Mouse (Mus musculus) heart, postnatal 14 days (tissue): ENCODE data around the gene Itprid1. TPM values are rescaled to one million over a fixed set of nuclear protein-coding genes. Genes with fewer than 3 reads are reported as not detected.

ENCODE experiments used
- DNase-seq, 2 experiments: peaks; one replicate each; pipeline ENCODE4 v3.0.0; 2021 to 2022
- intact Hi-C: fragments of 180-260 bp; cut with DNase I; formaldehyde crosslinking; loops from one replicate; pipeline ENCODE4 v1.15.1; 2025
- long read RNA-seq, 2 experiments: library from polyadenylated mRNA; stranded (forward); transcript quantifications; one replicate each; pipeline ENCODE4 v2.0.0; 2021
- total RNA-seq, 2 experiments: library from RNA; stranded (reverse); gene quantifications; 2 replicates each; pipeline ENCODE4 v1.2.3; 2021

Itprid1 gene
- total RNA-seq, result not detected
- long read RNA-seq, experiment 1, result 0 reads
- long read RNA-seq, experiment 2, result 0 reads

DNA sequence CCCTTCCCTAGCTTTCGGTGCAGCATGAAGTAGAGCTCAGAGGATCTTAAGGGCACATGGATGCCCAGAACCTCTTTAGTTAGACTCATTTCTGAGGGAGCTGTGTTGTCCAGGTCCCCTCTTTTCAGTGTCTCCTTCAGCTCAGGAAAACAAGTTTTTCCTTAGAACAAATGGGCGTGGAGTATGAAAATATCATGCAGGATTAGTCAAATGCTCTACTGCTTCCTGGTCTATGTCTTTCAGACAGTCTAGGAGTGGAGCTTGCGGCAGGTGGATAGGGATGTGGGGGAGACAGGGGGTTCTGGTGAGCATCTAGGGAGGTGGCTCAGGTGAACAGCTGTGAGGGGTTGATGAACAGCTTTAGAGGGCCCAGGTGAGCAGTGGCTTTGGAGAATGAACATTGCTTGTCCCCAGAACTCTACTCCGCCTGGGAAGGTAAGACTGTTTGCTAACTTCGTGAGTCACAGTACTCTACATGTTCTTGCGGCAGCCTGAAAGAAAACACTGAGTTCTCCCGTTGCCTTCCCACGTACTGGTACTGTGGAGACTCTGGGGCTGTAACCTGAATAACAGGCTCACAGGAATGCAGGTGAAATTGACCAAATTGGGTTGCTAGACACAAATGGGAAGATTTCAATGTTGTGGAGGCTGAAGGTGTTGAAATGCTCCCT lies at the start of gene Itprid1:
TSS of gene Itprid1 (plus strand) at position 246 of the 671 bp plus-strand sequence.
- intact Hi-C loops, result no loop called here
- no peak for DNase-seq

DNA sequence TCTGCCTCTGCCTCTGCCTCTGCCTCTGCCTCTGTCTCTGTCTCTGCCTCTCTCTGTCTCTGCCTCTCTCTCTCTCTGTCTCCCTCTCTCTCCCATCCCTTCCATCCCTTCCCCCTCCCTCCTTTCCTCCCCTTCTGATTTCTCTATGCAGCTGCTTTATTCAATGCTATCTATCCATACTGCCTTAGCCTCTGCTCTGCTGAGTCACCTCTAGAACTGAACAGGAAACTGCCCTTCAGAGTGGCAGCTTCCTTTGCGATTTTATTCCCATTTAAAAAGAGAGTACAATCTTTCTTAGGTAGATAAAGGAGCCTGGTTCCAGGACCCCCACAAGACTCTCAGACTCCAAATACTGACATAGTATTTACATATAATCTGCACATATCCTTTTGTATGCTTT lies 47.1 kb upstream of the Itprid1 start:
- intact Hi-C loops, result no loop called here
- no peak for DNase-seq

DNA sequence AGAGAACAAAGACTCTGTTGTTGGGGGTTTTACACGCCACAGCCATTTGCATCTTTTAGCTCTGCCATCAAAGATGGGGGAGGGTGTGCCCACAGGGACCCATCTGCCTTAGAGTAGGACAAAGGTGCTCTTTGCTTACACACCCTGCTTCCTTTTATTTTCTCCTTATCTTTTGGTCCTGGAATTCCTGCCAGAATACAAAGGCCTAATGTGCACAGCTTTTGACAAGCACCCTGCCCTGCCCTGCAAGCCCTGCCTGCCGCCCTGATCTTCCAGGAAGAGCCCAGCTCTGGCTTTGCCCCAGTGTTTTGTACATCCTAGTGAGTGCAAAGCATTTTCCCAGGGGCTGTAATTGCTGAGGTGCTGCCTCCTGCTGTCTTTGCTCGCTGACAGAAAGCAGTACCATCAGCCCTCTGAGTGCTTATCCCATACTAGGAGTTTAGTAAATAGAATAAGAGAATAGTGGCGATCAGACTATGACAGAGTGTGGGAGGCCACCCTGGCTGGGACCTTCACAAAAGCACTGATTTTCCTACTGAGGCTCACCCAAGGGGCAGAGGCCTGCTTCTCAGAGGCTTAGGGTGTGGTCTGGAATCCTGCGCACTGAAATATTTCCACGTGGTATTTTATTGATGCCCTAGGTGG lies 44.7 kb upstream of the Itprid1 start:
- intact Hi-C loops, result no loop called here
- DNase-seq, result no peak

DNA sequence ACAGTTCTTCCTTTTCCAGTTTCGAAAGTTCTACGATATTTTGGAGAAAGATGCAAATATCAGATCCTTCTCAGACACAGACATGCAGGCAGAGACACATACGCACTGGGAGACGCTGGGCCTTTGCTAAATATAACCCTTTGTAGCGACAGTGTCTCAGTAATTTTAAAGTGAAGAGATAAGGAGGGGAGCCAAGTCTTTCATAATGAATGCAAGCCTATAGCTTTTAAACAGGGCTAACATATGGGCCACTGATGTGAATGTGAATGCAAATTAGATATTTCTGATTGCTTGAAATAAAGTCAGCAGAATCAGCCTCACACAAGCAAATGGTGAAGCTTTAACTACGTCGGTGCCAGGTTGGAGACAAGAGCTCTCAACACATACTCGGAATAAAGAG lies 44.2 kb upstream of the Itprid1 start:
- intact Hi-C loops, result no loop called here
- DNase-seq, result no peak

DNA sequence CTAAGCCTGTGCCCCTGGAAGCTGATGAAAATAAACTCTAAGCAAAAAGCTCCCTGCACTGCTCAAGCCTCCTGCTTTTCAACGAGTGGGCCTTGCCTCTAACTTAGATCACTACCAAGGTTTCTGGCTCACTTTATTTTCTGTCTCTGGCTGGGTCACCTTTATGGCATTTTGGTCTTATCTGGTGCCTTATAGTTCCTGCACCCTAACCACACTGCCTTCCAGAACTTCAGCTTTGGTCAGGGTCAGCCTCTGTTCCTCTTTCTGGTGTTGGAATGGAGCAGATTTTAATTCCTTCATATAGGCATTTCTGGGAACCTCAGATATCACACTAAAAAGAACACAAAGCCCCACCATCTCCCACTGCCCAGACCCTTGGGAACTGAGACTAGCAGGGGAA lies 34.0 kb upstream of the Itprid1 start:
- intact Hi-C loops, result no loop called here
- DNase-seq, result no peak

DNA sequence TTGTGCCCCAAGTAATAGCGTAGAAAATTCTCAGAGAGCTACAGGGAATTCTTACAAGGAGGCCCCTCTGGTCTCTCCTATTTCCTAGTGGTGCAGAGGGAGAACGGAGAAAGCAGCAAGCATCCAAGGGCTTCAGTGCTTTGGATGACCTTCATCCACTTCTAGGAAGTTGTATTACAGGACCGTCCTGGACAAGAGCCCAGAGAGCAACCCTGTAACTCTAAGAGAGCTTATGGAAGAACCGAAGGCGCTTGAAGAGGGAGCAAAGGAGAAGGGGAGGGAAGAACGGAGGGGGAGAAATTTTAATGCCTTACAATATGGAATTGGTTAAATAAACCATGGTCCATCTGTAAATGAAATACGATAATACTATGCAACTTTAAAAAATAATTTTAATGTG lies 33.3 kb upstream of the Itprid1 start:
- intact Hi-C loops, result no loop called here
- peak in 1 of 2 experiments; percentile 10 for DNase-seq

DNA sequence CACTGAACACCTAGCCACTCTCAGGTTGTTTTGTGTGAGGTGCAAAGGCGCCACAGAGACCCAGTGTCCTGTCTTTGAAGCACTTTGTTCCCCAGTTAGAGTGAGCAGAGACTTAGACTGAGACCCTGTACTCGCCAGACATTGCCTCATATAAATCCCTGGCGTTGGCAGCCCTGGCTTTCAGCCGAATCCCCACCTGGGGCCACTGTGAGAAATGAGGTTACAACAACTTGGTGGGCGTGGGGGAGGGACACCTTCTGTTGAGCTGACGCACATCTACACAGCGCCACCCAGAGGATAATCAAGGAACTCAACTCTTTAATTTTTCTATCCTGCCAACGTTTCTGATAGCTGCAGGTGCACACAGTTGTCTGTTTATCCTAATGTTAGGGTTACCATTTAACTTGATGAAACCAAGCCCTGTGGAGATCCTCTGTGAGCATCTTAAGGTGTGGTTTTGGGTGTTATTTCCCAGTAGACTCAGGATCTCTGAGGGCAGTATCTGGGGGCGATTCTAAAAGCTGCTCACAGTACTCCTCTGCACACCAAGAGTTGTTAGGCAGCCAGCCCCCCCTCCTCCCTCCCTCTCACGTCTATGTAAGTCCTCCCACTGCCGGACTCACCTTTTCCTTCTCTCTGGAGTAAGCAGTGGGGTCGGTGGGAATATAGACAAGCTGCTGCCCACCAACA lies 32.6 kb upstream of the Itprid1 start:
- peak in 1 of 2 experiments; percentile 5 for DNase-seq
- intact Hi-C loops, result no loop called here

DNA sequence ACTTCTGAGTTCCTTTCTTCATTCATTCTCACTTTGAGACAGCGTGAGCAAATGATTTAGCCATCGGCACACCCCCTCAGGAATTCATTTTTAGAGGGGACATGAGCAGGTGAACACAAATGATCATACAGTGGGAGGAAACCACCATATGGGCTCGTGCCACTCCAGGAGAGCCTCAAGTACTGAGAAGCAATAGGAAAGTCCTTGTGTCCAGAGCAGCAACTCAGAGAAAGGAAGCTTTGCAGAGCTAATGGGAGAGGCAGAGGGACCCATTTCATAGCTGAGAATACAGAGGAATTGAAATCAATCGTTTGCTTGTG lies 32.1 kb upstream of the Itprid1 start:
- intact Hi-C loops, result no loop called here
- DNase-seq, result no peak

DNA sequence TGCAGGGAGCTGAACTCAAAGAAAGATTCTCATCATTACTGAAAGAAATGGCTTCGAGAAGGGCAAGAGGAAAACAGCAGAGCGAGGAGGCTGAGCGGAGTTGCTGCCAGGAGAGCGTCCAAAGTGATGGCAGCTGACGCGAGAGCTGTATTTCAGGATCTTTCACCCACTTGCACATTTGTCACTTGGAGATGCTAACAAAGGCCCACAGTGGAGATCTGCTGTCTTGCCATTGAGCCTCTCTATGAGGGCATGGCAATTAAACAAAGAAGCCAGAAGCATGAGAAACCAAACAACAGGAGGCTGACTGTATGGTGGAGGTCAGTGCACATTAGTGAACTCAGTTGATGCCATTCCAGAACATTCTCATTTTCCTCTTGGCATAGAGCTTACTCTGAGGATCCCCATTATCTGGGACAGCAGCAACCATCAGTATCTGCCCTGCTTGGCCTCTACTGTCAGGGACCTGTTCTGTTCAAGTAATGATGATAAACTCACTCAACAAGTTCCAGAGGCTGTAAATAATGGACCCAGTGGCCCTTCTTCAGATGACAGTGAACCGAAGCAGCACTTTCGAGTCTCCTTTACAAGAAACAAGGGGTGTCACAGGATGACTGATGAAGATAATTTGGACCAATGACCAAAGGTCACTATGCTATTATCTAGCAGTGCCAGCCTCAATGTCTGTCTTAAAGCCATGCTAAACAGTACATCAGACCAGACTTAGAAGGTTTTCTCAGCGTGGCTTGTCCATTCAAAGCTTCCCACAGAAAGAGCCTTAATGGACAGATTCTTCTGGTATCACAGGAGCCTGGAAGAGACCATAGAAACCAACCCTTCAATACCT lies 31.2 kb upstream of the Itprid1 start:
- intact Hi-C loops, result no loop called here
- DNase-seq, result no peak

DNA sequence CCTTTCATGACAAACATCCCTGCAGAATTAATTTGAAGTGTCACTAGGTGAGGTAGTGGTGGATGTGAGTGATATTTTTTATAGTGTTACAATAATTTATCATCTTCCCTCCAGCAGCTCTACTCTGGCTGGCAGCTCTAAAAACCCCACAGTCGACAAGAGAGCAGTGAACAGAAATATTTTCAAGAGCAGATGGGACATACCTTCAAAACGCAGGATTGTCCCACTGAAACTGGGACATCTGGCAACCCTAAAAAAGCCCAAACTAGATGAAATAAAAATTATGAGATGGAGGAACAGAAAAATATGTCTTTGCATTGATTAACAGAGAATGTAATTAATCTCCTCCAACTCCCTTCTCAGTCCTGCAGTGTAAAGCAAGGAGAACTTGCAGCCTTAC lies 30.2 kb upstream of the Itprid1 start:
- intact Hi-C loops, result no loop called here

DNA sequence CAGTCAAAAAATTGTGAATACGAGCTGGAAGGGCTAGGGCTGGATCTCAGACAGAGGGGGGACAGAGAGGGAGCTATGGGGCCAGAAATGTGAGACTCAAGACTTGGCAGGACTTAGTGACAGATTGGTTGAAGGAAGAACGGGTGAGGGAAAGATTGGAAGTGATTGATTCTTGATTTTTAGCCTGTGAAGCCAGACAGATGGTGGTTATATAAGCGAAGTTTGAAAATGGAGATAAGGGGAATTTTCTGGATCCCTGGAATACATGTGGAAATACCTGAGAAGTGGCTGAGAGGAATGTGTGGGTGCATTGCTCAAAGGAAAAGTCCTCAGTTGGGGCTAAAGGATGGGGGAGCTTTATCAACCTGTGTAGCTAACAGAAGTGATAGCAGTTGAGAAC lies 28.0 kb upstream of the Itprid1 start:
- intact Hi-C loops, result no loop called here
- no peak for DNase-seq

More for the DNA sequence above, 30.2 kb upstream of the Itprid1 start:
- no peak for DNase-seq

DNA sequence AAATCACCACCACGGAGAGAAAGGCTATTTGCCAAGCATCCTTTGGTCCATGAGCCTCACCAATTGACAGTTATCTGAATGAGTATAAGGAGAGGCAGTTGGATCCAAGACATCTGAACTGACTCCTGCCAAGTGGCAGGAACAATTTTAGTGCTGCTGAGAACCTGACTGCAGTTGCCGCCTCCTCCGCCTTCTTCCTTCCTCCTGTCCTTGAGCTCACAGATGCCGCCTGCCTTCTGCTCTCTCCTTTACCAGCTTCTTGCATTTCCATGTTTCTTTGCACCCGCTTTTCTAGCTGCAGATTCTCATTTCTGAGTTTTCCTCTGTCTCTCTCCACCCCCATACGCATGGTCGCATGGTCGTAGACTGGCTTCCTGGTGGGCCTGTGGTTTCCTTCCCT lies 25.5 kb upstream of the Itprid1 start:
- intact Hi-C loops, result loop anchor here (5.0 kb wide), 1 partner anchor 294 kb away; no protein-coding TSS in a partner anchor
- DNase-seq, result no peak

DNA sequence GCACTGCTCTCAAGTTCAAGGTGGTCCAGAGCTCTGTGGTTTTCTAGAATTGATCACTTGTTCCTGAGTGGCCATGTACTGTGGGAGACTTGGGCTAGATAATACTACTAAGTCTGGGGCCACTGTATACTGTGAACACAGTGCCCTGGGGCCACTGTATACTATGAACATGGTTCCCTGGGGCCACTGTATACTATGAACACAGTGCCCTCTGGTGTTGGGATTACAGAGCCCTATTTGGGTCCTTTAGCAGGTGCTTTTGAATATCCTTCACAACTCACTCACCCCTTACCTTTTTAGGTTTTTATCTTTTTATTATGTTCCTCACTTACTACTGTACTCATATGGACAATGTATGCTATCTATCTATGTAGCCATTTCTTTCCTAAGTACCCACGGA lies 24.3 kb upstream of the Itprid1 start:
- DNase-seq, result no peak
- intact Hi-C loops, result loop anchor here (5.0 kb wide), 1 partner anchor 295 kb away; no protein-coding TSS in a partner anchor

DNA sequence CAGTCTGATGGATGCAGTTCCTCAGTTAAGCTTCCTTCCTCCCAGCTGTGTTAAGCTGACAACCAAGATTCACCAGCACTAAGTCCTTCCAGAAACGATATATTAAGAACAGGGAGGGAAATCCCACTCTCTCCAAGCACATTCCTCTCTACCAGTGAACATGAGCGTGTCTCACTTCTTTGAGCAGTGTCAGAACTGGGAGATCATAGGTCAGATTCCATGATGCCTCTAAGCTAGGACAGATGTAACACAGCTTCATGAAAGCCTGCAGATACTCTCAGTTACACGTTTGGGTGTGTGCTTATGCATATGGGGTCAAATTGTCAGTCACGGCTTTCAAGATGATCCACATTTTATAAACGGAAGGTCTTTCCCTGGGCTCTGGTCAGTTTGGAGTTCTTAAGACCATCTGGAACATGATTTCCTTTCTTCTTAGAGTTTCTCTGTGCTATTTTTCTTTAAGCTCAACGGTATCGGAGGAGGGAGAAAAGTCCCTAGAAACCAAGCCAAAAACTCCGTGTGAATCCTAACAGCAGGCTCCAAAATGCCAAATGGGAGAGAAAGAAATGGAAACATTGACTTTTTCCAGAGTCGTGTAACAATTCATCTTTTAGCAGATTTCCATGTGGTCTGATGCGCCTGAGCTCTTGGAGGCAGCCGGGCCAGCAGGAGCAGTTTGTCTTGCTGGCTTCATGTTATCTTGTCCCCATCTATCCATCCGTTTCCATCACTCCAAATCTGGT lies 22.3 kb upstream of the Itprid1 start:
- no peak for DNase-seq
- intact Hi-C loops, result loop anchor here (5.0 kb wide), 1 partner anchor 297 kb away; no protein-coding TSS in a partner anchor

DNA sequence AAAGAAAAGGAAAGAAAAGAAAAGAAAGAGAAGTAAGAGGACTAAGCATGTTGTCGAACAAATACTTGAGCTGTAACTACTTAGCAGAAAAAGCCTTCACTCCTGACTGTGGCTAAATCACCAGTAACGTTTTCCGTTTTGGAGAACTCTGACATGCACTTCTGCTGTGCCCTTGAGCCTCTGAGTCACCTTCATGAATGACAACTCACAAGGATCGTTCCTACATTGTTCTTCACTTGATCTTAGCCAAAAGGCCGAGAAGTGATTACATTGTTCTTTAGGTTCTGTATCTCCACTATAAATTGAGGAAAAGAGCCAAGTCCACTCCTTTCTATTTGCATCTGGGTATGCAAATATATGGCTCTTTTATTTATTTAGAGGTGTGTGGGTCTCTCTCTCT lies 19.8 kb upstream of the Itprid1 start:
- intact Hi-C loops, result no loop called here
- DNase-seq, result no peak

DNA sequence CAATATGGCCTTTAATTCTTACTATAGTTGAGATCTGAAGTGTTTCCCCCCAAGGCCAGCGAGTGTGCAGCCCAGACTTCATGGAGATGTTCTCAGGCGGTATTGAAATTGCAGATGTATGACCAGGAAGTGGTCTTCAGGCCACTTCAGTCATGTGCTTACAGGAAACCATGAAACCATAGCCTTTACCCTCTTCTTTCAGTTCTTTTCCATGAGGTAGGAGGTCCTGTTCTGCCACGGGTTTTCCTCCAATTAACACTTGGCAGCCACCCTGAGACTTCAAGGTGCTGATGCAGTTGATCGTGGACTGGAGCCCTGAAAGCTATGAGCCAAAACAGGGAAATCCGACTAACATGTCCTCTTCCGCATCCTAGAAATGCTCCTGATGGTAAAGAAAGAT lies 7.0 kb upstream of the Itprid1 start:
- DNase-seq, result no peak
- intact Hi-C loops, result no loop called here

DNA sequence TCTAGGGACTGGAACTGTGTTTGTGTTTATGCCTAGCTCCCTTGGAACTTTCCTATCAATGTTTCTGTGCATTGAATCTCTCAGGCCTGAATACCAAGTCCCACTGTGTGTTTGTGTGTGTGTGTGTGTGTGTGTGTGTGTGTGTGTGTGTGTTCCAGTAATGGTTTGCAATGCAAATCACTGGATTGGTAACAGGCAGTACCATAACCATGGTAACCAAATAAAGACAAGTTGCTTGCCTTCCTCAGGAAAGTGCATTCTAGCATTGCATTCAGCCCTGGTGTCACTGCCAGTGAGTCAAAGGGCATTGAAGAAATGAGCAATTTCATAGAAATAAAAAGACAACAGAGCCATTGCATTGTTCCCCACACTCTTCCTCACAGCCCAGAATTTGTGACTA lies 15.9 kb downstream of the Itprid1 start:
- DNase-seq, result no peak
- intact Hi-C loops, result no loop called here

DNA sequence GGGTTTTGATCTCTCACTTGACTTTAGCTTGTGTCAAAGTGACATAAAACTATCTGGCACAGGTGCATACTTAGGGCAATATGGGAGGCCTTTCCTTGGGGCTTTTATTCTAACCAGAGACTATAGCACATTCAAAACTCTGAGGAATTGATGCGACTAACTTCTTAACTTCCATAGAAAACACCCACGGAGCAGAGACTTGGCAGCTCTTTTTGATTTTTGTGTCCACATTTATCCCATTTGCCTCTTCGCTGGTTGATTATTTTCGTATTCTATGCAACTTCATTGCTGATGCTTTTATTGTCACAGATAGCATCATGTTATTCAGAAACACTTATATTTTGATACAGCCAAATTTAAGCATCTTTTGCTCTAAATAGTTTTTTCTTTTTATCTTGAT lies 19.4 kb downstream of the Itprid1 start:
- intact Hi-C loops, result no loop called here
- DNase-seq, result no peak

DNA sequence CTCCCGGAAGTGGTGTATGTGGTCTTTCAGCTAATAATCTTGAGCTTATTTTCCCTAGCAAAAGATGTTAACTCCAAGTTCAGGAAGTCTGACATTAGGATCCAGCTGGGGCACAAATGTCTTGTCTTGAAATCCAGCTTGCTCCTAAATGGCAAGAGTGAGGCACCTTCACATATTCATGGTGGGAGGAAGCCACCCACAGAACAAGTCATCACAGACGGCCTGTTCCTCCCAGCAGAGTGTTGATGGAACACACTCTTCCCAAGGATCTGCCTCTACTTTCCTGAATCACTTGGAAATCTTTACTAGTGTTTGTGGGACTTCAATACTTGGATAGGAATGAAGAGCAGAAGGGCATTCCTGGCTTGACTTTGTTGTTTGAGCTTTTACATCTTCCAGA lies 28.5 kb downstream of the Itprid1 start:
- no peak for DNase-seq
- intact Hi-C loops, result no loop called here

DNA sequence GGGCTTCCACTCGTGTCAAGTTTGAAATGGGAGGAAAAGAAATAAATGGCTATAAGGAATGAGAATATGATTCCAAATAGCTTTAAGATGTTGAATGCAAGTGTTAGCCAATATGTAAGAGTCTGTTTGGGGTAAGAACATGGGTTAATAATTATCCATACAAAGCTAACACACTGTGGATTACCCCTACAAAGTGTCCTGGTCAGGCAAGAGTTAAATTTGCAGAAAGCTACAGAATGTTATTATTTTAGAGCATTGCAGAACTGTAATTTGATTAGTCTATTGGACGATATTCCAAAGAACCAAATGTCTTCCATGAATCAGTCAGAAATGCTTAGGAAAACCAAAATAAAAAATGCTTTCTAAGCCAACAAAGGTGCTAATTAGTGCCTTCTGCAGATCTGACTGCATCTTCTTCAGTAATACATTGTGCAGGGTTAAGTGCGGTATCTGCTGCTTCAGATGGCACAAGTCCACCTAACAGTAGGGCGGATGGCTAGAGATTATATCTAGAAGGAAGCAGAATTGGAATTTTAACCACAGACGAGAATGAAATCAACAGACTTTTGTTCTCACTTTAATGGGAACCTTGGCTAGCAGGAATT lies 42.8 kb downstream of the Itprid1 start:
- intact Hi-C loops, result no loop called here
- no peak for DNase-seq
